Mouse (Mus musculus) thymus, postnatal 36 days (tissue): ENCODE results near the gene Fbxo21.

Experiments
- DNase-seq, 2 experiments: peaks; one replicate each; pipeline ENCODE4 v3.0.0; 2022; ENCODE audit warnings: mixed read lengths in 2 of 2

The Fbxo21 gene

DNA sequence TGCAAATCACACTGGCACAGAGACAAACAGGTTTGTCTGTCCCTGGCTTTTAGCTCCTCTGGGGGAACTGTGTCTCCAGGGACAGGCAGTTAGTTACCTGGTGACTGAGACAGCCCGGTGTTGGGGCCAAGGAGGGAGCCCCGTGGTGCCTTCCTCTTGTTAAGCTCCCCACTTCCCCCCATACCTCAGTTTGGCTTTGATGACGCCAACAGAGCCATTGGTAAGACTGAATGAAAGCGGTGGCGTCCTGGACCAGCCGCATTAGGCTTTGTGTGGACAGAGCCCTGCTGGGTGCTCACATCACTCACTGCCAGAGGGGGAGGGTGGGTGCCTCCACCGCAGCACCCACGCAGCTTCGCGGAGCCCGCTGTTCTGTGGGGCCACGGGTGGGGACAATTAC, 49.4 kb downstream of the Fbxo21 start:
- no peak for DNase-seq

GRCm38 (mm10) chr5:118026343-118026742, 49.8 kb downstream of the Fbxo21 start:
- DNase-seq, result no peak

- peak in 1 of 2 experiments; percentile 11 for DNase-seq
These were observed 50.7 kb downstream of the Fbxo21 start for GRCm38 (mm10) chr5:118027101-118027697.

DNA sequence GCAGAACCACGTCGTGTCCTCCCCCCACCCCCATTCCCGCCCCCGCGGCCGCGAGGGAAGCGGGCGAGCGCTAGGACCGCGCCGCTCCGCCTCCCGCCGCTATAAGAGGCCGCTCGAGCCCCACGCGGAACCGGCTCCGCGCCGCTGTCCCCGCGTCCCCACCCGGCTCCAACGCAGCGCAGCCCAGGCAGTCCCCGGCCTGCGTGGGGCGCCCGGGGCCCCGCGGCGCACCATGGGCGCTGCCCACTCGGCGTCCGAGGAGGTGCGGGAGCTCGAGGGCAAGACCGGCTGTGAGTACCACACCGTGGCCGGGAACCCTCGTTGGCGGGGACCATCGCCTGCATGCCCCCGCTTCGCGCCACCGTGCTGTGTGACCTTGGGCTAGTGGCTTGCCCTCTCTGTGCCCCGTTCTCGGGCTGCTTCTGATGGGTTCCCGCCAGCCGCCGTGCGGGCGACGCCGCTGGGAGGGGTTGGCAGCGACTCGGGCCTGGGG, 51.2 kb downstream of the Fbxo21 start, which contains the start of gene Tesc:
TSS of gene Tesc (plus strand) at position 46 of the 493 bp plus-strand sequence.
- DNase-seq, result peak; percentile 18 to 39

DNA sequence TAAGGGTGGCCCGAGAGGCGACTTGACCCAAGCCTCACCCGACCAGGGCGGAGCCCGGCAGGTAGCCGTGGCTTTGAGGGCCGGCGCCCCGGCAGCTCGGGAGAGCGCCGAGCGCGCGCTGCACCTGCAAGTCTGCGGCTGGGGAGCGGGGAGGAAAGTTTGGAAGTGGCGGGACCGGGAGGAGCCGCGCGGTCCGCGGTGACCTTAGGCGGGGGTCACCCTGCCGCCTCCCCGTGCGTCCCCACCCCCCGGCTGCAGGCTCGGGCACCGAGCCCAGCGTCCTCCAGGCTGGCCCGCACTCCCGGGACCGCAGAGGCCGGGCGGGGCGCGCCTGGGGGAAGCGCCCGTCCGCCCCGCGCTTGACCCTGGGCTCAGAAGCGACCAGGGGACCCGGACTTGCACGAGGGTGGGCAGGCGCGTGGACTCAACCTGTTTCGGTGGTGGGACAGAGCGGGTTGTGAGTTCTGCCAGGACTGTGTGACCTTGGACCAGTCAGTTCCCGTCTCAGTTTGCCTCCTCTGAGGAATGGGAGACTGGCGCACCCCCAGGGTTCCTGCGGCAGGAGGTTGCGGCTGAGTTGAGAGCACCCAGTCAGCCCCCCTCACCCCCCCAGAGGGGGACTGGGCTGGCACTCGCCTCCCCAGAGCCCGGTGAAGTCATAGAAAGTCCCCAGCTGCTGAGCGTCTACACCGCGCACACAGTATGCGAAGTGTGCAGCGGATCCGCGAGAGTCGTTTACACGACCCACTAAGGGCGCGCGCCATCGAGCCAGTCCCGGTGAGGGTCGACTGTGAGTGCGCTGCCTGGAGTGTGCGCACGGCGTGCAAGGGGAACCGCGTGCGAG, 51.9 kb downstream of the Fbxo21 start:
- peak; percentile 35 to 43 for DNase-seq

DNA sequence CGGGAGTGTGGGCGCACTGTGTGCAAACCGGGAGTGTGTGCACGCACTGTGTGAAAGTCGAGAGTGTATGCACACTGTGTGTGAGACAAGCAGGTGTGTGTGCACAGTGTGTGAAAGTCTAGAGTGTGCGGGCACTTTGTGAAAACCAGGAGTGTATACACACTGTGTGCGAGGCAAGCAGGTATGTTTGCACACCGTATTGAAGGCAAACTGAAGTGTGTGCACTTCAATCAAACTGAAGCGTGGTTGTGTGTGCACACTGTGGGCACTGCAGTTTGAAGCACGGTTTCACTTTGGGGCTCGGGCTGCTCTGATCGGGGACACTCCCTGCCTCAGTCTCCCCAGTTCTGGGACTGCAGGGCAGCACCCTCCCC, 52.5 kb downstream of the Fbxo21 start:
- DNase-seq, result no peak

GRCm38 (mm10) chr5:118029420-118029819, 52.9 kb downstream of the Fbxo21 start:
- DNase-seq, result peak; percentile 78 to 84

DNA sequence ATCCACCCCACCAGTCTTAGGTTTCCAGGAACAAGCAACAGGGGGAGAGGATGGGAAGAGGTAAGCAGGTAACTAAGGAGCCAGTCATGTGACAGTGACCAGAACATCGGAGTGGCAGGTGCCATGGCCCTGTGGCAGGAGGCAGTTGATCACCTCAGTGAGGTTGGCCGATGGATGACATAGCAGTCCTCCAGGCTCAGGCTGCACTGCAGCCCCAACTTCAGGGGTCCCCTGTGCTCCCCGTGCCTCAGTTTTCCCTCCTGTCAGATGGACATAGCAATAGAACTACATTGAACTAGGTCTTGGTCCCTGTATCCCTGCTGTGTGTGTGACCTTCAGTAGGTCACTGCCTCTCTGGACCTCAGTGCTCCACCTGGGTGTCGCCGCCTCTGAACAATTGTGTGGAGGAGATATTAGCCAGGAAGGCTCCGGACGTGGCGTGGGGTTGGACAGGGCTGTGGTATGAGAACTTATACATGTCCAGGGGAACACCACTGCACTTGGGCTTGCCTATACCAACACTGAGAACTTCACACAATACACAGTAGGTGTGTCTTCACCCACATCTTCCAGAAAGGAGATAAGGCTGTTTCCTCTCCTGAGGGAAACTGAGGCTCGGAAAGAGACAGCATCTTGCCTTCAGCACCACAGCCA, 53.6 kb downstream of the Fbxo21 start:
- DNase-seq, result no peak

DNA sequence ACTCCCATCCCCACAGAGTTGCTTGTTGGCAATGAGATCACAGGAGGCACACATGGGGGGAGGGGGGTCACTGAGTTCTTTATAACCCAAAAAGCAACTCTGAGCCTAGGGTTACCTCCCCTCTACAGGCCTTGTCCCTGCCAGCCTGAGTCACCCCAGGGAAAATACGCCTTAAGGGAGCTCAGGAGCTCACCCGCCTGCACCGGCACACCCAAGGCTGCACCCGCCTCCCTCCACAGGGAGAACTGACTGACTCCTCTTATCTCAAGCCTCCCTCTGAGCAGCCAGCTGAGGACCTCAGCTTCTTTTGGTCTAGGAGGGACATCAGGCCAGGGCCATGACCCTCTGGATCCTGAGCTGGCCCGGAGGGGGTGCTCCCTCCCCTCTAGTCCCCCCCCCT, 54.5 kb downstream of the Fbxo21 start:
- DNase-seq, result no peak

GRCm38 (mm10) chr5:118031508-118031907, 55.0 kb downstream of the Fbxo21 start:
- no peak for DNase-seq

DNA sequence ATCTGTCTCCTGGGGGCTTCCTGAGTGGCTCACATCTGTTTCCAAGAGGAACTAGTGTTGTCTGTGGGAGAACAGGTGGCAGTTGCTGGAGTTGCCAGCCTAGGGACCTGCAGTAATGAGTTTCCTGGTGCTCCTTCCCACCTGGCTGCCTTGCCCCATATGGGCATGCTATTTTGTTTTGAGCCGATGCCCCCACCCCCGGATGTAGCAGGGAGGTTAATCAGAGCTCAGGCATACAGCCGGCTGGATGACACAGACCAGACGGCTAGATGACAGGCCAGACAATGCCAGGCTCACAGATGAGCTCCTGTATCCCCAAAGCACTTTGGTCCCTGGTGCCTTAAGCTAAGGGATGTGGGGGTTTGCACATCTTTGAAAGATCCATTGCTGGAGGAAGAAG, 56.8 kb downstream of the Fbxo21 start:
- no peak for DNase-seq

DNA sequence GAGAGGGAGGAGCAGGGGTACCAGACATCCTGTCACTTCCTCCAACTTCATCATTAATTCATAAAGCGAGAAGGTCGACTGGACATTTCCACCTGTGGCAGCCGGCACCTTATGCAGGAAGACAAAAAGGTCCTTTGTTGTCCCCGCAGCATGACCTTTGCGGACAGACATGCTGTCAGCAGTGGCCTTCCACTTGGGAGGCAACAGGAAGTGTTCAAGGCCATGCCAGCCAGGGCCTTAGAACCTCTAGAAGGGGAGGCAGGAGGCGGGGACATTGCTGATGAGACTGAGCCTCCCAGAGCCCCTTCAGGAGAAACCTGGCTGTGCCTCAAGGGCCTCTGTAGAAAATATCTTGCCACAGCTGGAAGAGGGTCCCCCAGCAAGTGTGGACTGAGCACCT, 57.2 kb downstream of the Fbxo21 start:
- DNase-seq, result no peak

DNA sequence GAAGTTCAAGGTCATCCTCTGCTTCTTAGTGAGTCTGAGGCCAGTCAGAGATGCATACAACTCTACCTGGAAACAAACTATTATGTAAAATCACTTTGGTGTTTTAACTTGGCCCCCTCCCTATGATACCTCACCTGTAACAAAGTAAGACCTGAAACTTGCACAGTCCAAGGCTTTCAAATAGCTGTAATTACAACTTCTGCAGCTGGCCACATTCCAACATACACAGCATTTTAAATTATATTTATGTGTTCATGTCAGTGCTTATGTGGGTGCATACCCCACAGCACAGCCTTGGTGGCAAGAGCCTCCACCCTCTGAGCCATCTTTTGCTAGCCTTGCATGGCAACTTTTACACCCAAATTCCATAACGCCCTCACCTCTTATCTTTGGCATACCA, 58.1 kb downstream of the Fbxo21 start:
- DNase-seq, result no peak

DNA sequence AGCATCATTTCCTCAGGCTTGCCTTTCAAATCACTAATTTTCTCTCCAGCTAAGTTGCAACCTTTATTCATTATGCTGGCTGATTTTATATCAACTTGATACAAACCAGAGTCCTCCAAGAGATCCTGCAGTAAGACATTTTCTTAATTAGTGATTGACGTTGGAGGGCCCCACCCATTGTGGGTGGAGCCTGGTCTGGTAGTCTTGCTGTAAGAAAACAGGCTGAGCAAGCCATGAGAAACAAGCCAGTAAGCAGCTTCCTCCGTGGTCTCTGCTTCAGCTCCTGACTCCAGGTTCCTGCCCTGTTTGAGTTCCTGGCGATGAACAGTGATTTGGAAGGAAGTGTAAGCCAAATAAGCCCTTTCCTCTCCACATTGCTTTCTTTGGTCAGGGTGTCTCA, 59.3 kb downstream of the Fbxo21 start:
- no peak for DNase-seq

DNA sequence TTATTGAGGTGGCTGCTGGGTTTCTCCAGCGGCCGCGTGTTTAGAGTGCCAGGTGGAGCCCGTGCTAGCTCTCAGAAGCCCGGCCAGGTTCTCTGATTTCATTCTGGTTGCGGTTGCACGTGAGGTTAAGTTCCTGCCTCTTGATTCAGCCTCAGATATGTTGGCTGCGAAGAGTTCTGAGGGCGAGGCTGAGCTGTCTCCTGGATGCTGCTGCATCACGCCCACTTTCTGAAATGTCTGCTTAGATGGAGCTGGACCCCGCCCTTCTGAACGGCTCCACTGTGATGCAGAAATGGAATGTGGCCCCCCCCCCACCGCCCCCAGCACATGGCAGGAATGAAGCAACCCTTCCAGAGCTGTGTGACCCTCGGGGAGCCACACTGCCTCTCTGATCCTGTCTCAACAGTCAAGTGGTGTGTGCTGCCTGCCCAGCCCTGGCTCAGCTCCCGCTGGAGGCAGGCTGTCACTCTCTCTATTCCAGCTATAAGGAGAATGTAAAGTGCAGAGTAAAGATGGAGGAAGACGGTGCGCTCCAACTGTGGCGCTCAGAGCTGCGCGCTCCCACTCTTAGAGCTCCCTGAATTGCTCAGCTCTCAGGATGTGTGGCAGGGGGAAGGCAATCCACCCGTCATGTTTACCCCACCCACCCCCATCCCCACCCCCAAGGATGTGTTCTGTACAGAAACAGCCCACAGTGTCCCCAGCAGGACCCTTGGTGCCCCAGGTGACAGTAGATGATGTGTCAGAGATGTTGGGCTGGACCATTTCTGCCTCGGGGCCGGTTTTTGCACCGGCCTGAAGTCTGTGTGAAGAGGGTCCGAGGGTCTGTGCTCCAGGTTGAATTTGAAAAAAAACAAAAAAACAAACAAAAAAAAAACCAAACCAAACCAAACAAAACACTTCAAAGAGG, 60.6 kb downstream of the Fbxo21 start:
- peak; percentile 68 to 80 for DNase-seq

GRCm38 (mm10) chr5:118037798-118038484, 61.4 kb downstream of the Fbxo21 start:
- DNase-seq, result peak; percentile 59 to 76

DNA sequence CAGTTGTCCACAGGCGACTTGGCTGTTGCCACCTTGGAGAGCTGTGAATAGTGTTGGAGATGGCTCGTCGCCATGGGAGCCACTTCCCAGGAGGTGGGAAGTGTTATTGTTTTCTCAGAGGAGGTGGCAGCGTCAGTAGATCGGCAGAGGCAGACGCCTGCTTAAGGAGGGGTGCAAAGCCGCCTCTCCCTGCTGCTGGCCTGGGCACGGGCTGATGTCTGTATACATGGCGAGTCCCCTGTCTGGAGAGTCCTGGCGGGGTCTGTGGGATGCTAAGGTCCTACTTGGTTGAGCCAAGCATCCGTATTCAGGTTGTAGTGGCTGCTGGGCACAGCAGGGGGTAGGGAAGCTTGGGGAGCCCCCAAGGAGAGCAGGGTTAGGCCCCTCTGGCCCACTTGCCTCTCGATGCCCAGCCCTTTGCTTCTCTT, 62.7 kb downstream of the Fbxo21 start:
- no peak for DNase-seq

DNA sequence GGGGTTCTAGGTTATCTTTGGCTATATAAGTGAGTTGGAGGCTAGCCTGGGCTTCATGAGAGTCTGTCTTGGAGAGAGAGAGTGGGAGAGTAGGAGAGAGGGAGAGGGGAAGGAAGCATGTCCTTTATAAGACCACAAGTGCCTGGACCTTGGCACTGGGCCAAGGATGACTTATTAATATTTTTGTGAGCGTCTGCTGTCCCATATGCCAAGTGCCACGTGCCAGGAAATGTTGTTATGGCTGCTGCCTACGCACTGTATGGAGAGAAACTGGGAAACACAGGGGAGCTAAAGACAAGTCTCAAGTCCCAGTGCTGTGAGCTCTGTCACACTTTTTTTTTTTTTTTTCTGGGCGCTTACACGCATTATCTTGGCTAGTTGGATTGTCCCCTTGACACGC, 66.1 kb downstream of the Fbxo21 start:
- no peak for DNase-seq

GRCm38 (mm10) chr5:118043761-118044160, 67.2 kb downstream of the Fbxo21 start:
- no peak for DNase-seq

DNA sequence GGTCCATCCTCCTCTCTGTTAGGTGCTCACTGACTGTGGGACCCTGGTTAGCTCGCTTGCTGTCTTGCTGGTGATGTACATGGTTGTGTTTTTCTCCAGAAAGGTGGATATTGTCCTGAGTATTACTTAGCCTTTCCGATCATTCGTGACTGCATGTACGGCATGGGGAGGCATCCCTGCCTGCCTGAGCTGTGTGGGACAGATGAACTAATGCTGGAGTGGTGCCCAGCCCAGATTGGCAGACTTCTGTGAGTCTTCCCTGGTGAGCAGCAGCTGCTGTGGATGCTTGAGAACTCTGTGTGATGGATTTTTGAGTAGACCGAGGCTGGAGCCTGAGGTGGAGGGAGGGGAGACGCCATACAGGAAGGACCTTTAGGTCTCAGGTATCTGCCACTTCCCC, 68.4 kb downstream of the Fbxo21 start:
- DNase-seq, result no peak

DNA sequence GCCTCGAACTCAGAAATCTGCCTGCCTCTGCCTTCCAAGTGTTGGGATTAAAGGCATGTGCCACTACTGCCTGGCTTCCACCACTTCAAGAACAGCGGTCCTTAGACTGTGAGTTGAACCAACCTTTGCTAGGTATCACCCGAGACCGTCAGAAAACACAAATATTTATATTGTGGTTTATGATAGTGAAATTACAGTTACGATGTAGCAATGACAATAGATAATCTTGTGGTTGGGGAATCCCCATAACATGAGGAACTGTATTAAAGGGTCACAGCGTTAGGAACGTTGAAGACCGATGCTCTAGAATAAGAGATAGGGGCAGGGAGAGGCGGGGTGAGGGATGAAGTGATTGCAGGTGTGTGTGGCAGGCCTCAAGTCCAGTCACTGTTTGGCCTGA, 68.9 kb downstream of the Fbxo21 start:
- no peak for DNase-seq
